Mouse (Mus musculus): ENCODE measurements at regions not wholly inside any gene's neighbourhood (a gene's known extent, or its start where the extent isn't known, plus 50 kb on each side); places are given as distances from the start of the nearest gene placed in this dataset.

GRCm38 (mm10) chr15:62432742-62433245 is 1412.2 kb downstream of the Gsdmc2 start:
- DNase-seq (ENCODE audit: low spot score in 2 of 2) = no peak

GRCm38 (mm10) chr15:62431150-62431678 is 1413.8 kb downstream of the Gsdmc2 start:
- DNase-seq (ENCODE audit: low spot score in 2 of 2) = peak; percentile 47 to 55

GRCm38 (mm10) chr15:62422995-62423394 is 1422.0 kb downstream of the Gsdmc2 start:
- no peak for DNase-seq (ENCODE audit: low spot score in 2 of 2)

GRCm38 (mm10) chr15:62421073-62421851 is 1423.7 kb downstream of the Gsdmc2 start:
- DNase-seq (ENCODE audit: low spot score in 2 of 2) = no peak

GRCm38 (mm10) chr15:62416691-62417090 is 1428.3 kb downstream of the Gsdmc2 start:
- no peak for DNase-seq (ENCODE audit: low spot score in 2 of 2)

GRCm38 (mm10) chr15:62413694-62414093 is 1431.3 kb downstream of the Gsdmc2 start:
- DNase-seq (ENCODE audit: low spot score in 2 of 2) = no peak

- DNase-seq (ENCODE audit: low spot score in 2 of 2) = no peak
These were observed 1442.8 kb downstream of the Gsdmc2 start for GRCm38 (mm10) chr15:62402142-62402541.

- DNase-seq (ENCODE audit: low spot score in 2 of 2) = peak in 1 of 2 experiments; percentile 3
These were observed 1443.9 kb downstream of the Gsdmc2 start for GRCm38 (mm10) chr15:62400984-62401609.

- no peak for DNase-seq (ENCODE audit: low spot score in 2 of 2)
These were observed 1445.6 kb downstream of the Gsdmc2 start for GRCm38 (mm10) chr15:62399381-62399780.

GRCm38 (mm10) chr15:62397009-62397408 is 1448.0 kb downstream of the Gsdmc2 start:
- DNase-seq (ENCODE audit: low spot score in 2 of 2) = no peak

GRCm38 (mm10) chr15:62395377-62395776 is 1449.6 kb downstream of the Gsdmc2 start:
- peak; percentile 30 to 34 for DNase-seq (ENCODE audit: low spot score in 2 of 2)

- no peak for DNase-seq (ENCODE audit: low spot score in 2 of 2)
These were observed 1451.6 kb downstream of the Gsdmc2 start for GRCm38 (mm10) chr15:62393416-62393815.

- no peak for DNase-seq (ENCODE audit: low spot score in 2 of 2)
These were observed 1452.1 kb downstream of the Gsdmc2 start for GRCm38 (mm10) chr15:62392839-62393238.

GRCm38 (mm10) chr15:62392381-62392780 is 1452.6 kb downstream of the Gsdmc2 start:
- no peak for DNase-seq (ENCODE audit: low spot score in 2 of 2)

GRCm38 (mm10) chr15:62389431-62390105 is 1455.4 kb downstream of the Gsdmc2 start:
- DNase-seq (ENCODE audit: low spot score in 2 of 2) = no peak

- DNase-seq (ENCODE audit: low spot score in 2 of 2) = no peak
These were observed 1459.4 kb upstream of the A1bg start for GRCm38 (mm10) chr15:62382233-62382632.

GRCm38 (mm10) chr15:62374641-62375040 is 1451.8 kb upstream of the A1bg start:
- no peak for DNase-seq (ENCODE audit: low spot score in 2 of 2)

GRCm38 (mm10) chr15:62361171-62361570 is 1438.4 kb upstream of the A1bg start:
- no peak for DNase-seq (ENCODE audit: low spot score in 2 of 2)

- DNase-seq (ENCODE audit: low spot score in 2 of 2) = peak; percentile 7 to 22
These were observed 1435.8 kb upstream of the A1bg start for GRCm38 (mm10) chr15:62358338-62359239.

GRCm38 (mm10) chr15:62353786-62354185 is 1431.0 kb upstream of the A1bg start:
- no peak for DNase-seq (ENCODE audit: low spot score in 2 of 2)
